Mouse (Mus musculus): ENCODE measurements around the gene Klkb1.

DNA sequence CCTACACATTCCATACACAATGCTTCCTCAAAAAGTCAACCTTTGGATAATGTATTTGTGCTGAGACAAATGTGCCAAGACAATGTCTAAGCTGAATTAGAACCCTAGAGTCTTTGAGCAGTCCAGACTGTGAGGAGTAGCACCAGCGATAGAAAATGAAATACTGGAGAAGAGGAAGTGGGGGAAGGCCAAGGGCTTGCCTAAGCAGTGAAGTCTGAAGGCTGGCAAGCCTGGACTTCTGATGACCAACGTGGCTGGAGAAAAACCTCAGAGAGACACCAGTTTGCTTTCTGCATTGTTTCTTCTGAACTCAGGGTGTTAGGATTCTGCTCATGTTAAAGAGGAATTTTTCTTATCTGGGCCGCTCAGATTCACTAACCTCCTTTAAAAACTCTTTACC is 36.2 kb upstream of the Klkb1 start:
- TF ChIP-seq CTCF (IDR thresholded peaks at IDR 0.05; ENCODE audit: low read depth, low read length) (no peak), POLR2A (IDR thresholded peaks at IDR 0.05; ENCODE audit: borderline replicate concordance, low read depth, low read length) (no peak)

All from bone marrow macrophage, adult 2 months (primary cell).